Mouse (Mus musculus): ENCODE results near the gene Hist2h3c2. TPM values are rescaled to one million over a fixed set of nuclear protein-coding genes. Genes with fewer than 3 reads are reported as not detected.

The Hist2h3c2 gene
- polyA plus RNA-seq, 1 experiment from 2014 or later = 2.8 TPM

- ATAC-seq (ENCODE audit: low FRiP score, low TSS enrichment) = peak; percentile 86
- Histone ChIP-seq H3K4me3 (ENCODE audit: low read depth, low read length) (peak overlapping the region; percentile 65), H3K4me2 (replicated peaks; ENCODE audit: low read depth) (peak overlapping the region; percentile 65), H3K36me3 (ENCODE audit: control insufficient read depth, insufficient read depth, low read length) (no peaks in the 10 kb centered on the region), H3K27me3 (ENCODE audit: control insufficient read depth, insufficient read depth, low read length) (no peaks in the 10 kb centered on the region), H3K4me1 (replicated peaks; ENCODE audit: control insufficient read depth, insufficient read depth) (0 out of 2 replicates have a peak, but pooled peaks cover 2% of the 10 kb centered on the region), H3K9me3 (ENCODE audit: control insufficient read depth, low read length) (no peaks in the 10 kb centered on the region), H3K9ac (ENCODE audit: low read length) (peak overlapping the region; percentile 83), H3K27ac (replicated peaks) (peak overlapping the region; percentile 98)
- WGBS = 2% methylated on average over 19 of the region's 19 CpGs
- TF ChIP-seq EP300 (optimal IDR thresholded peaks at IDR 0.05) (no peak), CTCF (IDR thresholded peaks at IDR 0.05; ENCODE audit: low read depth) (no peak)
- DNase-seq (ENCODE audit: low spot score) = peak; percentile 80
Measured at GRCm38 (mm10) chr3:96262216-96262875, 23.4 kb upstream of the Hist2h3c2 start.

GRCm38 (mm10) chr3:96261623-96262022, 22.7 kb upstream of the Hist2h3c2 start:
- Histone ChIP-seq H3K4me2 (replicated peaks; ENCODE audit: low read depth) (peak overlapping the region; percentile 65), H3K4me3 (ENCODE audit: low read depth, low read length) (peak overlapping the region; percentile 65), H3K9me3 (ENCODE audit: control insufficient read depth, low read length) (no peaks in the 10 kb centered on the region), H3K9ac (ENCODE audit: low read length) (peak overlapping the region; percentile 83), H3K36me3 (ENCODE audit: control insufficient read depth, insufficient read depth, low read length) (no peaks in the 10 kb centered on the region), H3K27me3 (ENCODE audit: control insufficient read depth, insufficient read depth, low read length) (no peaks in the 10 kb centered on the region), H3K4me1 (replicated peaks; ENCODE audit: control insufficient read depth, insufficient read depth) (0 out of 2 replicates have a peak, but pooled peaks cover 2% of the 10 kb centered on the region), H3K27ac (replicated peaks) (peak overlapping the region; percentile 98)
- no peak for TF ChIP-seq EP300 (optimal IDR thresholded peaks at IDR 0.05)
- peak; percentile 34 for TF ChIP-seq CTCF (IDR thresholded peaks at IDR 0.05; ENCODE audit: low read depth)
- no peak for DNase-seq (ENCODE audit: low spot score)
- ATAC-seq (ENCODE audit: low FRiP score, low TSS enrichment) = no peak
- 43% methylated on average over 3 of the region's 3 CpGs for WGBS

GRCm38 (mm10) chr3:96260220-96260619, 21.3 kb upstream of the Hist2h3c2 start:
- H3K4me1 ChIP-seq (replicated peaks; ENCODE audit: control insufficient read depth, insufficient read depth) = peaks cover 2% of the 10 kb centered on the region; the same call in 1 of the 2 replicates
- TF ChIP-seq EP300 (optimal IDR thresholded peaks at IDR 0.05) = no peak
- TF ChIP-seq CTCF (IDR thresholded peaks at IDR 0.05; ENCODE audit: low read depth) = no peak
- 87% methylated on average over 5 of the region's 5 CpGs for WGBS
- no peak overlapping the region for H3K27ac ChIP-seq (replicated peaks)
- DNase-seq (ENCODE audit: low spot score) (no peak), ATAC-seq (ENCODE audit: low FRiP score, low TSS enrichment) (no peak)
- H3K9ac ChIP-seq (ENCODE audit: low read length) = no peak overlapping the region
- H3K27me3 ChIP-seq (ENCODE audit: control insufficient read depth, insufficient read depth, low read length) = no peaks in the 10 kb centered on the region
- H3K4me3 ChIP-seq (ENCODE audit: low read depth, low read length) = no peak overlapping the region
- no peak overlapping the region for H3K4me2 ChIP-seq (replicated peaks; ENCODE audit: low read depth)
- H3K36me3 ChIP-seq (ENCODE audit: control insufficient read depth, insufficient read depth, low read length) = no peaks in the 10 kb centered on the region
- H3K9me3 ChIP-seq (ENCODE audit: control insufficient read depth, low read length) = no peaks in the 10 kb centered on the region

GRCm38 (mm10) chr3:96257190-96257589, 18.3 kb upstream of the Hist2h3c2 start:
- H3K27ac ChIP-seq (replicated peaks) = no peak overlapping the region
- no peak for DNase-seq (ENCODE audit: low spot score)
- H3K27me3 ChIP-seq (ENCODE audit: control insufficient read depth, insufficient read depth, low read length) = no peaks in the 10 kb centered on the region
- H3K9ac ChIP-seq (ENCODE audit: low read length) = no peak overlapping the region
- no peaks in the 10 kb centered on the region for H3K36me3 ChIP-seq (ENCODE audit: control insufficient read depth, insufficient read depth, low read length)
- 57% methylated on average over 3 of the region's 3 CpGs for WGBS
- no peak overlapping the region for H3K4me3 ChIP-seq (ENCODE audit: low read depth, low read length)
- ATAC-seq (ENCODE audit: low FRiP score, low TSS enrichment) = no peak
- no peaks in the 10 kb centered on the region for H3K9me3 ChIP-seq (ENCODE audit: control insufficient read depth, low read length)
- H3K4me1 ChIP-seq (replicated peaks; ENCODE audit: control insufficient read depth, insufficient read depth) = peaks cover 2% of the 10 kb centered on the region; the same call in 1 of the 2 replicates
- no peak overlapping the region for H3K4me2 ChIP-seq (replicated peaks; ENCODE audit: low read depth)
- TF ChIP-seq CTCF (IDR thresholded peaks at IDR 0.05; ENCODE audit: low read depth) (no peak), EP300 (optimal IDR thresholded peaks at IDR 0.05) (no peak)

GRCm38 (mm10) chr3:96255926-96256593, 17.1 kb upstream of the Hist2h3c2 start:
- 44% methylated on average over 5 of the region's 5 CpGs for WGBS
- TF ChIP-seq EP300 (optimal IDR thresholded peaks at IDR 0.05) (no peak), CTCF (IDR thresholded peaks at IDR 0.05; ENCODE audit: low read depth) (no peak)
- no peak overlapping the region for H3K4me3 ChIP-seq (ENCODE audit: low read depth, low read length)
- no peak overlapping the region for H3K9ac ChIP-seq (ENCODE audit: low read length)
- no peaks in the 10 kb centered on the region; the same call in 1 of the 2 replicates for H3K4me1 ChIP-seq (replicated peaks; ENCODE audit: control insufficient read depth, insufficient read depth)
- no peaks in the 10 kb centered on the region for H3K36me3 ChIP-seq (ENCODE audit: control insufficient read depth, insufficient read depth, low read length)
- no peaks in the 10 kb centered on the region for H3K27me3 ChIP-seq (ENCODE audit: control insufficient read depth, insufficient read depth, low read length)
- ATAC-seq (ENCODE audit: low FRiP score, low TSS enrichment) (no peak; the same call in 1 of the 2 replicates), DNase-seq (ENCODE audit: low spot score) (no peak)
- H3K27ac ChIP-seq (replicated peaks) = 0 out of 2 replicates have a peak overlapping the region, but pooled peaks have one; percentile 56
- H3K4me2 ChIP-seq (replicated peaks; ENCODE audit: low read depth) = no peak overlapping the region
- no peaks in the 10 kb centered on the region for H3K9me3 ChIP-seq (ENCODE audit: control insufficient read depth, low read length)

Data from stomach, postnatal 0 days (tissue).